Mouse (Mus musculus) testis, adult 2 months (tissue): ENCODE results near the gene Med12l. TPM values are rescaled to one million over a fixed set of nuclear protein-coding genes. Genes with fewer than 3 reads are reported as not detected.

Experiments used
- H3K27ac ChIP-seq: fragments of 200-500 bp; 2 replicates; pipeline ENCODE4 v1.5.1; 2012; ENCODE audit warnings: low read depth, low read length; ENCODE audit not compliant: control insufficient read depth, insufficient read depth
- H3K27me3 ChIP-seq: fragments of 200-500 bp; 2 replicates; pipeline ENCODE4 v1.6.1; 2012; ENCODE audit warnings: mild to moderate bottlenecking, low read length, moderate library complexity; ENCODE audit not compliant: control insufficient read depth, insufficient read depth
- H3K36me3 ChIP-seq: fragments of 200-500 bp; 2 replicates; pipeline ENCODE4 v1.6.1; 2012; ENCODE audit warnings: mild to moderate bottlenecking, low read length; ENCODE audit not compliant: control insufficient read depth, insufficient read depth
- H3K4me1 ChIP-seq: fragments of 200-500 bp; 2 replicates; pipeline ENCODE4 v1.6.1; 2012; ENCODE audit warnings: low read length; ENCODE audit not compliant: control insufficient read depth, insufficient read depth
- H3K4me3 ChIP-seq: fragments of 200-500 bp; 2 replicates; pipeline ENCODE4 v1.5.1; 2012; ENCODE audit warnings: low read depth, mild to moderate bottlenecking, low read length, moderate library complexity, mixed read lengths; ENCODE audit not compliant: control insufficient read depth
- CTCF ChIP-seq: fragments of 200-500 bp; IDR thresholded peaks from 2 replicates; pipeline ENCODE4 v1.5.1; 2012; ENCODE audit warnings: low read depth, mild to moderate bottlenecking, inconsistent platforms, low read length, moderate library complexity; ENCODE audit not compliant: control insufficient read depth, insufficient read depth, insufficient replicate concordance
- POLR2A ChIP-seq: fragments of 200-500 bp; IDR thresholded peaks from 2 replicates; pipeline ENCODE4 v1.6.1; 2012; ENCODE audit warnings: low read depth, mild to moderate bottlenecking, inconsistent platforms, low read length, moderate library complexity; ENCODE audit not compliant: control insufficient read depth
- polyA plus RNA-seq: library from polyadenylated mRNA; depleted of rRNA; stranded (reverse); fragments of >200 nt; gene quantifications from 2 replicates; pipeline ENCODE4 v1.2.3, GENCODE M21; 2012

Med12l gene
- polyA plus RNA-seq, 1 experiment, result 4.6 TPM

DNA sequence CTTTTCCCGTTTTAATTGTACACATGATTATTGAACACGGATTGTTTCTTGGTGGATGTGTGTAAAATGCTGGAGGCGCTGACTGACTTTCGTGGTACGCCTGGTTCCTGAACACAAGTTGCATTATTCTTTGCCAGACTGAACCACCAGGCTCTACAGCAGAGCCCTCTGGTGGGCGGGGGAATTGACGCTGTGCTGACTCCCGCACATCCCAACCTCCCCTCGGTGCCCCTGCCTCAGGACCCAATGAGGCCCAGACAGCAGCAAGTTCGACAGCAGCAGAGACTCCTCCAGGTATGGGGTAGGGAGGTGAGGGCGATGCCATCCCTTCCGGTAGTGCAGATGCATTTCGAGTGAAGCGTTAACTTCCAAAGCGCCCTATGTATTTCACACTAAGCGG, 292.0 kb downstream of the Med12l start:
- Histone ChIP-seq H3K4me1 (no peaks in the 10 kb centered on the region), H3K27me3 (no peaks in the 10 kb centered on the region)
- TF ChIP-seq POLR2A (no peak), CTCF (no peak)

DNA sequence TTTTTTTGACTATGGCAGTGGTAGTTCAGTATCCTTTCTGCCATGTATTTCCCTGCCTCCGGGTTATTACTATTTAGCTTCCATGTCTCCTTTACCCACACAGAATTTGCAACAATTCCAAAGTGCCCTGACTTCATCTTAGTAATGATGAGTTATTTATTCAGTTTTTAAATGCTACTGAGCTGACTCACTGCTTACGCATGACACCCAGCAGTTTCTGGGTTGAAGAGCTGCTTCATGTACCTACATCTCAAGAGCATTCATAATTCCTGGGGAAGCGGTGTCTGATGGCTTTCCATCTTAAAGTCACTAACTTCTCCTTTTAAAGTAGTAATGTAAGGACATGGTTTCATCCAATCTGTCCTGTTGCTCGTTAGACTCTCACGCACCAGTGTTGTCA, 299.3 kb downstream of the Med12l start:
- Histone ChIP-seq H3K36me3 (no peaks in the 10 kb centered on the region), H3K27me3 (no peaks in the 10 kb centered on the region), H3K27ac (no peak overlapping the region), H3K4me1 (no peaks in the 10 kb centered on the region), H3K4me3 (no peak overlapping the region)
- TF ChIP-seq POLR2A (no peak), CTCF (no peak)

More for the DNA sequence above, 292.0 kb downstream of the Med12l start:
- Histone ChIP-seq H3K4me3 (no peak overlapping the region), H3K36me3 (no peaks in the 10 kb centered on the region), H3K27ac (no peak overlapping the region)

DNA sequence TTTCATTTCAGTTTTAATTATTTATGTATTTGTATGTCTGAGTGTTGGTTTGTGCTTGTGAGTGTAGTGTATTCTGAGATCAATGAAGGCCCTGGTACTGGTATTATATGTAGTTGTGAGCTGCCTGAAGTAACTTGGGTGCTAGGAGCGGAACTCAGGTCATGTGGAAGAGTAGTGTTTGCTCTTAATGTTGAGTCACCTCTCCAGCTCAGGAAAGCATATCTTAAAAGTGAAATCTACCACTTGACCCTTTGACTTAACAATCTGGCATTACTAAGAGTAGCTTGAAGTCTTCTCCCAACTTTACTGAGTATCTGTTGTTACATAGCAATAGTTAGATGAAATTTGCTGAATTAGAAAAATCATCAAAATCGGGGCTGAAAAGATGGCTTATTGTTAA, 299.9 kb downstream of the Med12l start:
- no peaks in the 10 kb centered on the region for H3K36me3 ChIP-seq
- H3K27ac ChIP-seq, result no peak overlapping the region
- H3K27me3 ChIP-seq, result no peaks in the 10 kb centered on the region
- TF ChIP-seq POLR2A, result no peak
- TF ChIP-seq CTCF, result no peak
- H3K4me3 ChIP-seq, result no peak overlapping the region
- no peaks in the 10 kb centered on the region for H3K4me1 ChIP-seq

DNA sequence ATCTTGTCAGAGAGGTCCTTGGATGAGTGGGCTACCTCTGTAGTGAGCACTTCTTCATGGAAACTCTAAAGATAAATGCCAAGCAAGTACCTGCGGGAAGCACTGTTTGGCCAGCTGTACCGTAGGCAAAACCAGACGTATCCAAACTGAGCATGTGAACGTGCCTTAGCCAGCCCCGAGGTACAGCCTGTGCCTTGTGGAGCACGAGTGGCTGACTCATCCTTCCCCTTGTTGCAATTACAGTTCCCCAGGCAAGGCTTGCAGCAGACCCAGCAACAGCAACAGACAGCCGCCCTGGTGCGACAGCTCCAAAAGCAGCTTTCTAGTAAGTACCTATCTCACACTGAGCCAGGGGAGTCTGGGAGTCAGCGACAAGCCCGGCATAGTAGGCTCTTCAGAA, 307.0 kb downstream of the Med12l start:
- Histone ChIP-seq H3K27ac (no peak overlapping the region), H3K36me3 (no peaks in the 10 kb centered on the region)

DNA sequence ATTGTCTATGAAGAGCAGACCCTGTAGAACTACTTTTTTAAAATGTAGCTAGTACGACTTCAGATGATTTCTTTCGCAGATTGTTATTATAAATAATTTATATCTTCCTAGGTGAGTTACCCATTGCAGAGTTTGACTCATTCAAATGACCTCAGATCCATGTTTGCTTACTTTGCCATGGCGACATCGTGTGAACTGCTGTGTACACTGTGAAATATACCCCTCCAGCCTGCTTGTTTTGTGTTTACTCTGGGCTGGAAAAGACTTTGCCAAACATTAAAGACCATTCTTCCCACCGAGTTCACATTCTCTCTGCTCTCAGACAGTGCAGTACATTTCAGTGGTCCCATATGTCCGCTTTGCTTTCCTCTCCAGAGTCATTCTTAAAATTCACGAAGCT, 310.5 kb downstream of the Med12l start:
- Histone ChIP-seq H3K4me1 (no peaks in the 10 kb centered on the region), H3K4me3 (no peak overlapping the region), H3K27me3 (no peaks in the 10 kb centered on the region), H3K36me3 (no peaks in the 10 kb centered on the region), H3K27ac (no peak overlapping the region)
- TF ChIP-seq POLR2A (no peak), CTCF (no peak)

More for the DNA sequence above, 307.0 kb downstream of the Med12l start:
- no peaks in the 10 kb centered on the region for H3K4me1 ChIP-seq
- no peak overlapping the region for H3K4me3 ChIP-seq
- no peaks in the 10 kb centered on the region for H3K27me3 ChIP-seq
- no peak for TF ChIP-seq CTCF
- no peak for TF ChIP-seq POLR2A

DNA sequence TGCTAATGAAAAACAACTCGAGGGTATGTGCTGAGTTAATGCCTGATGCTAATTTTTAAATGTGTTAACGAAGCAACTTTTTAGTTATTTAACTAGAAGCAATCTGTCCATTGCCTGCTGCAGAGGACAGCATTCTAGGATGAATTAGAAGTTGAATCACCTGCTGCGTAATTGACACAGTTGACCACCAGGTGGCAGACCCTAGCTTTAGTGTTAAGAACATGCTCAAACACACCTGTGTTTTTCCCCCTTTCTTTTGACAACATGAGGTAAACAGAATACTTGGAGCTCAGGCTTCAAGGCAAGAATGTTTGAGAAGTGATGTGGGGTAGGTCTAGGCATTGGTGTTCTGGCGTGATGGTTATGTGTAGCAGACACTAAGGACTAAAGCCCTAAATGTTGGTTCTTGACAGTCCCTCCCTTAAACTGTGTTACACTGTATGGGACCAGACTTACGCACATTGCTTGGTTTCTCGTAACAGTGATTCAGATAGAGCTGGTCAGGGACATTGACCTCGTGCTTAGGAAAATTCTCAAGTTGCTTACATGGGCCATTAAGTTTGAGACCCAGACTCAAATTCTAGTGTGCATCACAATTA, 315.8 kb downstream of the Med12l start:
- TF ChIP-seq CTCF (no peak), POLR2A (no peak)
- Histone ChIP-seq H3K36me3 (no peaks in the 10 kb centered on the region), H3K4me1 (no peaks in the 10 kb centered on the region), H3K4me3 (no peak overlapping the region), H3K27me3 (no peaks in the 10 kb centered on the region), H3K27ac (no peak overlapping the region)

DNA sequence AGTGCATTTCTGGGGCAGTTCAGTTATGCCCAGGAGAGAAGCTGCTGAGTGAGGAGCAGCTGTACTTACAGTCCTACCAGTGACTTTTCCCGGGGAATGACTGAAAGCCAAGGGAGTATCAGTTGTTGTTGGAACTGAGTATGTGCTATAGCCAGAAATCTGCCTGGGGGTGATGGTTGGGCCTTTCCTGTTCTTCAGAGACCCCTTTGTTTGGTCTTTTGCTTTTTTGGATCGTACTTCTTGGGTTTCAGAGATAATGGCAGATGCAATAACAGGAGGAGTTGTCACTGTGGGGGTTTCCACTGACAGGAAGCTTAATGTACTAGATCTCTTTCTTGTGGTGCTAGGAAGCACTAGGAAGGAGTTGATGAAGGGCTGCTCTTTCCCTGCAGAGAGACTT, 322.9 kb downstream of the Med12l start:
- Histone ChIP-seq H3K27me3 (no peaks in the 10 kb centered on the region), H3K27ac (no peak overlapping the region), H3K36me3 (no peaks in the 10 kb centered on the region), H3K4me3 (no peak overlapping the region), H3K4me1 (no peaks in the 10 kb centered on the region)
- TF ChIP-seq CTCF (no peak), POLR2A (no peak)
